Mouse (Mus musculus) liver, postnatal 0 days (tissue): ENCODE measurements around the gene Hsd11b1.
A peak's percentile ranks its signal among the peaks of the same experiment; 100 is the strongest.

ENCODE experiments used
- CTCF ChIP-seq: sonication (generic); IDR thresholded peaks from 2 replicates; pipeline ENCODE4 v1.5.1; 2016; ENCODE audit warnings: antibody characterized with exemption, low read depth
- EP300 ChIP-seq: IDR thresholded peaks from 2 replicates; pipeline ENCODE4 v1.6.1; 2016; ENCODE audit warnings: antibody characterized with exemption, low read depth, mild to moderate bottlenecking

GRCm38 (mm10) chr1:193274407-193275071, 10.7 kb upstream of the Hsd11b1 start:
- TF ChIP-seq CTCF: no peak
- peak; percentile 72; the same call in 1 of the 2 replicates for TF ChIP-seq EP300
